Mouse (Mus musculus) fibroblast of lung, adult 2 months (primary cell): ENCODE measurements around the gene Dnali1.

Experiments
- DNase-seq: peaks from one replicate; pipeline ENCODE4 v3.0.0-alpha.2; 2011; ENCODE audit warnings: low read depth

Dnali1 gene

DNA sequence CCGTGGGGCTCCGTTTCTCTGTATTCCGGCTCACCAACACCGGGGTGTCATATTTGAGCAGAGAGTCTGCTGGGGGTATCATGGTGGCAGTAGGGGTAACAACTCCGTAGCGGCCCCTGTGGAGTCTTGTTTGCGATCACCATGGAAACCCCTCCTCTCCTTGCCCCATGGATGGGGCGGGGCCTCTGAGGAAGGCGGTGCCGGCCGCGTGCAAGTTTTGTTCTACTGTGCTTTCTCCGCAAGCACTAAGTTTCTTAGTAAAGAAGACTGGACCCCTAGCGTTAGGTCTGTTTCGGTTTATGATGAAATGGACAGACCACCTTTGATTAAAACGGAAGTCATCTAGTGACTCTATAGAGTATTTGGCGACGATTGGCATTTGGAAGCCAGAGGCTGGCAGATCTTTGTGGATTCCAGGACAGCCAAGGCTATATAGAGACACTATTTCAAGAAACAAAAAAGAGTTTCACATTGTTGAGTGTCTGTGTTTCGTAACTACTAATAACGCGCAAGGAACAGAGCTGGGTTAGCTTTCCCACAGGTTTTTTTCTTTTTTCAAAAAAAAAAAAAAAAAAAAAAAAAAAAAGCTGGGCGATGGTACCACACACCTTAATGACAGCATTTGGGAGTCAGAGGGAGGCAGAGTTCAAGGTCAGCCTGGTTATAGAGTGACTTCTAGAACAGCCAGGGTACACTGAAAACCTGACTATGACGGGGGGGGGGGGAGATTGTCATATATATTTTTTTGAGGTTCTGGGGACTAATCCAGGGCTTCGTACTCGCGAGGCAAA, at the start of gene Dnali1:
Gene Dnali1, minus strand, starts transcription at position 187 of the 791 bp plus-strand sequence.
- DNase-seq: no peak

DNA sequence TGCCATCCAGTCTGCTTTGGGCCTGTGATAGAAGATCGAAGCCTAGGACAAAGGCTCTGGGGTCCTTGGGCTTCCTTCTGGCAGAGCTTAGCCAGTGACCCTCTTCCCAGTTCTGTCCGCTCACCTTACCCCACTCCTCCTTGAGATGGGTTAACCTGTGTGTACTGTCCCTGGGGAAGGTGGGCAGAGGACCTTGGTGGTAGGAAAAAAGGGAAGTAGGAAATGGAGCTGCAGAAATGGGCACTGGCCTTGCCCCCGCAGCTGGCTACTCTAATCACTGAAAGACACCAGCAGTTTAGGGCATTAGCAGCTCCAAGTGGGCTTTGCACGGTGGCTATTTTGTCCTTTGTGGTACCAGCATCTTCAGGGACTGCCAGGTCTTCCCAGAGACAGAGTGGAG, 49.6 kb upstream of the Dnali1 start:
- no peak for DNase-seq

DNA sequence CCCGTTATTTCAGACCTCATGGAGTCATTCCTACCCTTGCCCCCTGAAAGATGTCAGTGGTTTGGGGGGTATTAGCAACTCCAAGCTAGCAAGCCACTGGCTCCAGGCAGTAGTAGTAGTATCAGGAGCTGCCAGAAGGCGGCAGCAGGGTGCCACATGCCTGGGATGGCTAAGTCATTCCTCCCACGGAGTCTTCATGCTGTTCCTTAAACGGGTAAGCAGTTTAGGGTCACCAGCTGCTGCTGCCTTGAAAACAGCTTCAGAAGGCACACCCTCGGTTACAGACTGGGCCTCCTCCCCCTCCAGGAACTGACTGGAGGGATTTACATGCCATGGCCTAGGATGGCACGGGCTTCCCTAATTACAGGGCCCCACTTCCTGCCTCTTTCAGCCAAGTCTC, 49.1 kb upstream of the Dnali1 start:
- peak; percentile 79 for DNase-seq

DNA sequence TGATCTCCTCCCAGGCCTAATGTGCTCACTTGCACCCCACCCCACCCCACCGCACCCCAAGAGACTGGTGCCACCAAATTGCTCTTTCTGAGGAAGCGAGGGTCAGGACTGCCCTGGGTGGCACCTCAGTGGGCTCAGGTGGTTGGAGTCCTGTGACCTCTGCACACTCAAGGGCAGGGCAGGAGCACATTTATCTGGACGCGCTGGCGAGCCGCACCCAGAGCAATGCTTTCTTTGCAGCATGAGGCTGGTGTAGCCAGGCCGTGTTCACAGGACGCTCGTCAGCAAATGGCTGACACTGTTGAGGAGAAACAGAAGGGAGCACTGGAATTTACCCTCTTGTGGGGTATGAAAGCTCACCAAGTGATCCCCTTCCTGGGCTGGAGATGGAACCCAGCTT, 39.9 kb upstream of the Dnali1 start:
- no peak for DNase-seq

DNA sequence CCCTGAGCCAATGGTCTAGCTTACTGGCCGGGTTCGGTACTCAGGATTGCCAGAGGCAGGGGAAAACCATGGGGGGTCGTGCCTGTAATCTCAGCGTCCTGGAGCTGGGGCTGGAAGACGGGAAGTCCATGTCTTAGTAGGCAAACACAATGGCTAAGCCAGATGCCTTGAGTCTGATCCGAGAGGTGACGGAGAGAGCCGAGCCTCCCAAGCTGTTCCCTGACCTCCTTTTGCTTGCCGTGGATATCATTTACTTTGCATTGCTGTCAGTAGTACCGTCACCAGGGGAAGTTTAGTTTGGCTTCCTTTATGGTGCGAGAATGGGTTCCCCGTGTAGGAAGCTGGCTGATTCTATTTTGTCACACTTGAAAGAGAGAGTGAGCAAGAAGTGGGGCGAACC, 35.8 kb upstream of the Dnali1 start:
- no peak for DNase-seq

DNA sequence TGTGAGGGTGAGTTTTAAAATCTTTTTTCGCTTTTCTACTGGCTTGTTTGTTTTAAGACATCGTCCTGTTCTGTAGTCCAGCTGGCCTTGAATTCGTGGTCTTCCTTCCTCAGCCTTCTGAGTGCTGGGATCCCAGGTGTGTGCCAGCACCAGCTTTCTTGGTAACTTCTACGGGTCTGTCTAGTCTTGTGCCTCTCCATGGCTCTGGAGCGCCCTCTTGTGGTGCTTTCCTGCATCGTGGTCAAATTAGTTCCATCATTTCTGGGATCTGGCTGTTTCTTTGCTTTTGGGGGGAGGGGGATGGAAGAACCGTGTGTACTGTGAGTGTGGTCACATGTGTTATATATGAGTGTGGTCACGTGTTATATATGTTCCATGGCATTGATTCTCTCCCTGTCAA, 34.0 kb upstream of the Dnali1 start:
- peak; percentile 57 for DNase-seq

DNA sequence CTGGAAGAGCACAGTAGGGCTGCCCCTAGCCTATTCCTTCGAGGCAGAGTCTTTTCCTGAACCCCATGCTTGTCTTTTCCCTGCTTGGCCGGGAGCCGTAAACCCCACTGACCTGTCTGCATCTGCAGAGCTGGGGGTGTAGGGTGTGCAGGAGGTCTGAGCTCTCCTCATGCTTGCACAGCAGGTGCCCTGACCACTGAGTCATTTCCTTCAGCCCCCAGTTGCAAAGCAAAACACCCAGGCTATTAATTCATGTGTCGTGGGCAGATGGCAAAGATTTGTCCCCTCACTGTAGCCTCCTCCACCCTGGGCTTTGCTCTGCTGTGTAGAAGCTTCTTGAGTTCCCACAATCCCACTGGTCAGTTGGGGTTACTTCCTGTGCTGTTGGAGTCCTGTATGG, 31.9 kb upstream of the Dnali1 start:
- DNase-seq: no peak

DNA sequence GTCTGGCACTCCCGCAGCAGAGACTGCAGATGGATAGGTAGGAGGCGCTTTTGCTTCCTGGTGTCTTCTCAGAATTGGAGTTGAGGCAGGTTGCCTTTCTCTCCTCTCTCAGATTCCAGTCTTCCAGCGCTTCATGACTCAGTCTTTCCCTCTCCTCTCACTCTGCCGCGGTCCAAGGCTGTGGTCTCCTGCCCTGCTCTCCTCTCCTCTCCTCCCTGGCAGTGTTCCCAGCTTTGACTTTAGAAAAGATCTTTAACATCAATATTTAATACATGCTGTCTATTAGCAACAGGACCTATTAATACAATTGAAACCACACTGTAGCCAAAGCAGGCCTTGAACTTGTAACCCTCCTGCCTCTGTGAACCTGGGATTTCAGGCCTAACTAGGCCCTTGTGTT, 30.6 kb upstream of the Dnali1 start:
- no peak for DNase-seq

DNA sequence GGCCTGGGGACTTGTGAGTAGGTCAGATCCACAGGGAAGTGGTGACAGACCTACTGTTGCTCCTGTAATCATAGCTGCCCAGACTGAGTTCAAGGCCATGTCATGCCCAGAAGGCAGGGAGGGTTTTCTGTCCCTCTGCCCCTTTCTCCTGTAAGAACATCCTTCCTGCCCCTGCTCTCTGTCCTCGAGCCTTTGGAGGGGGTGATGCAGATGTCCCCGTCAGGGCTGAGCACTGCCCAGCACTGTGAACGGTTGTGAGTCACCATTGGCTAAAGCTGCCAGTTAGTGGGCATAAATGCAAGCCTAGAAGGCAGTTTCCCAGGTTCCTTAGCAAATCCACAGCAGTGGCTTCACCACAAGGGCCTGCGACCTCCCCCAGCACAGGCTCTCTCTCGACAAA, 27.5 kb upstream of the Dnali1 start:
- DNase-seq: no peak

DNA sequence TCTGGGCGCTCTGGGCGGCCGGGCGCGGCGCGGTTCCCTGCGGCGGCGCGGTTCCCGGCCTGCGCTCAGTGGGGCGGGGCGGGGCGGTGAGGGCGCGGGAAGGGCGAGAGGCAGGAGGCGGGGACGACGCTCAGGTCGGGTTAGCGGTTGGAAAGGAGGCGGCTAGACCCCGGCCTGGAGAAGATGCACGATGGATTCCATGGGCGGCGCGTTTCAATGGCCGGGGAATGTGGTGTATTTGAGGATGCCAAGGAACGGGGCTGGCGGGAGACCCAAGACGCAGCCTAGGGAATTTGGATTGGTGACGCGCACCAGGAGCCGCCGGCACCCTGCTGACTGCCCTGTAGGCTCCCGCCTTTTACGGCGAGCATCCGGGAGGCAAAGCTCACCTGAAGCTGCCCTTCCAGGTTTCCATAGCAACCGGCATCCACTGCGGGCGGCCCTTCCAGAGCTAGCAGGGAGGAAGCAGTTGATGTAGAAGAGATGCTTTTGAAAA, 19.9 kb upstream of the Dnali1 start:
- no peak for DNase-seq

DNA sequence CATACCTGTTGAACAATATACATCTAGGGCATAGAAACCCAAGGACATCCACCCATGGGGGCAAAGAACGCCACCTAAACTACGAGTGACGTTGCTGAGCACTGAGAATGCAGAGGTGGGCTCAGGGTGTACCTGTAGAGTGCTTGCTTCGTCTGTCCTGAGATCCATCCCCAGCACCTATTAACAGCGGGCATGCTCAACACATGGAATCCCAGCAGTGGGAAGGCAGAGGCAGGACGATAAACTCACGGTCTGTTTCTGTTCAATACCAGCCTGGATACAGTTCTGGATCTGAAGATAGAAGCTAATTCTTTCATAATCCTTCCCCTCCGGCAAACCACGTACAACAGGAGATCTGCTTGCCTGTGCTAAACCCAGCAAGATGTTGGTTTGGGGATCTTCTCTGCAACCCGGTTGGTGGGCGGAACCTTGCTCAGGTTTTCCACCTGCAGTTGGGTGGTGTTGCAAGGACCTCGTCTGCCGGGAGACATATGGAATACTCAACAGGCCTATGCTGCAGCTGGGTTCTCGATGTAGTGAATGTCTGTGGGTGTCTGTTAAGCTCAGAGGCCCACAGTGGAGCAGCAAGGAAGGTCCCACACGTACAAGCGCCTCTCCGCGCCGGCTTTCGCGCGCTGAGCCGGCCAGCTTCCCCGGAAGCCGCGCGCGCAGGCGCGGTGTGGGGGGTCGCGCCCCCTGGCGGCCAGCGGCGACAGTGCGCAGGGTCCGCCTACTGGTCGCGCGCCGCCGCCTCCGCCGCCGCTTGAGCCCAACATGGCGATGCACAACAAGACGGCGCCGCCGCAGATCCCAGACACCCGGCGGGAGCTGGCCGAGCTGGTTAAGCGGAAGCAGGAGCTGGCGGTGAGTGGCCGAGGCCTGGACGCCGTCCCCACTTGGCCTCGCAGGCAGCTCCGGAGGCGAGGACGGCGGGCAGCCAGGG, 19.2 kb upstream of the Dnali1 start, which contains the start of gene Meaf6:
Gene Meaf6, plus strand, starts transcription at position 732 of the 943 bp plus-strand sequence.
- peak; percentile 54 for DNase-seq

DNA sequence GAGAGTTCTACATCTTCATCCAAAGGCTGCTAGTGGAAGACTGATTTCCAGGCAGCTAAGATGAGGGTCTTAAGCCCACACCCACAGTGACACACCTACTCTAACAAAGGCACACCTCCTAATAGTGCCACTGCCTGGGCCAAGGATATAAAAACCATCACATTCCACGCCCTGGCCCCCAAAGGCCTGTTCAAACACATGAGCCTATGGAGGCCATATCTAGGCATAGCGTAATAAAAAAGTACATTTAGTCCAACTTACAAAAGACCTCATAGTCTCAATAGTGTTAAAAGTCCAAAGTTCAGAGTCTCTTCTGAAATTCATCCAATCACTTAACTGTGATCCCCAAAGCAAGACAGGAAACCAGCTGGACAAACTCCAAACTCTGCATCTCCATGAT, 13.2 kb upstream of the Dnali1 start:
- no peak for DNase-seq

DNA sequence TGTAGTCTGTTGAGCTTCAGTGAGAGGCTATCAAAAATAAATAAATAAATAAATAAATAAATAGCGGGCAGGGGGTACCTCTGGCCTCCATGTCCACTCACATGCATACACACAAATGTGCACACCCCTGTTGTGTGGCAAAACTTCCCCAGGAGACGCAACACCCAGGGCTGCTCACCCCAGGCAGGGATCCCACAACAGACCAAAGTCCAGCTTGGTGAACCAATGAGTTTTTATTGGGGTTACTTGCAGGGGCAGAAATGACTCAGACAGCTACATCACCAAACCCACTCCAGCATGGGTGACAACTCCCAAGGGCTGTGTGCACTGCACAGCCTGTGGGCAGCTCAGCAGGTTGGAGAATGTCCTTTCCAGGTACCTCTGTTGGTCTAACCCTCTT, 12.2 kb upstream of the Dnali1 start:
- DNase-seq: no peak

DNA sequence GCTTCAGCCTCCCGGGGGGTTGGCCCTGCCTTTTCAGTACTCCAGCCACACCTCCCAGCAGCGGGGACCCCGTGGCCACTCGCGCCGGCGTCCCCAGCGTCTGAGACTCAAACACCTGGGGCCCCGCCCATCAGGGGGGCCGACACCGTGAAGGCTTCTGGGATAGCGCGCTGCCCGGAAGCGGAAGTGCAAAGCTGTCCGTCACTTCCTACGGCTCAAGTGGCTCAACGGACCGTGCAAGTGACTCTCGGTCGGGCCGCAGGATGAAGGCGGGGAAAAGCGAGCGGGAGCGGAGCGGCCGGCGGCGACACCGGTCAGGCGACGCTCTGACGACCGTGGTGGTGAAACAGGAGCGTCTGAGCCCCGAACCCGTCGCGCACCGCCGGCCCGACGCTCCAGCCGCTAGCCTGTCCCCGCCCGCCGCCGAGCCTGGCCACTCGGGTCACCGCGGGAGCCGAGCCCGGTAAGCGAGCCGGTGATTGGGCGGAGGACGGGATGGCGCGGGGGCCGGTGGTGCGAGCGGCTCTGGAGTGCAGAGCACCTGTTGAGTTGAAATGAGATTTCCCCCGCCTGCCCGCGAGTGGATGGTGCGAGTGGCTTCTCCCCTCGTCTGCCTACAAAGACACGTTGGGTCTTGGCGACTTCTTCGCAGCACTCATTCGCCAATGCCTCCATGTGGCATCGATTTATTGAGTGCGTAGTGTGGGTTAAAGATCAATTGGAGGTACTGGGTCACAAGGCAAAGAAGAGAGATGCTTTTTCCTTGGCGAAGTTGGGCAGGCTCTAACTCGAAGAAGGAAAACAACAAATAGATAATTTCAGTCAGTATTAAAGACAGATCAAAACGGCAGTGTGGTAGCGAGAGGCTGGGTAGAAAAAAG, 1.2 kb upstream of the Dnali1 start, which contains the start of gene Snip1:
Gene Snip1, plus strand, starts transcription at position 183 of the 881 bp plus-strand sequence.
- DNase-seq: peak; percentile 69

DNA sequence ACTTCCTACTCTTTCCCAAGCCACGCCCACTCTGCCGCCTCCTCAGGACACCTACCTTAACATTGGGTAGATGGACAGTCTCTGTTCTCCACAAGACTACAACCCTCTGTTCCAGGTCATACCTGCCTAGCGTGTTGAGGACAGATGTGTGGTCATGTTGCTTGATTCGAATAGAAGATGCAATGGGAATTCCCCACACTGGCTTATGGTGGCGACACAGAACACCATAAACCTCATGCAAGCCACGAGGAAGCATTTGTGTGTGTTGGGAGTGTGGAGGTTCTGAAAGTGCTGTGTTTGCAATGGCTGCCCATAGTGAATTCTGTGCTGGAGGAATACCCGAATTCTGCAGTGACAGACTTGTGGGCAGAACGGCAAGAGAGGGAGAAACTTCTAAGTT, 1.7 kb downstream of the Dnali1 start:
- no peak for DNase-seq

DNA sequence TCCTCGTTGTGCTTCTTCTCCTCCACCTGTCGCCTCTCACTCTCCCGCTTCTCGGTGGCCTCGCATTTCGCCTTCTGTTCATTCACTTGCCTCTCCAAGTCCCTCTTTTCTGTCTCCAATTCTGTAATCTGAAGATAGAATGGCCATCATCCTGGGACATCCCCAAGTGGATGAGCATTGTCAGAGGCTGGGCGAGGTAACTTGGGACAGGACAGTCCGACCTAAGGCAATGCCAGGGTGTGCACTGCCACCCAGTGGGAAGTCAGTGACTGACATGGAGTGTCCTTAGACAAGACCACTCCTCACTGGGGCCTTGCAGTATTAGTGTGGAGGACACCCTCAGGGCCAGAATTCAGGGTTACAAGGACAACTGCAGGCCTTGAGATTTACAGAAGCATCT, 6.5 kb downstream of the Dnali1 start:
- no peak for DNase-seq

DNA sequence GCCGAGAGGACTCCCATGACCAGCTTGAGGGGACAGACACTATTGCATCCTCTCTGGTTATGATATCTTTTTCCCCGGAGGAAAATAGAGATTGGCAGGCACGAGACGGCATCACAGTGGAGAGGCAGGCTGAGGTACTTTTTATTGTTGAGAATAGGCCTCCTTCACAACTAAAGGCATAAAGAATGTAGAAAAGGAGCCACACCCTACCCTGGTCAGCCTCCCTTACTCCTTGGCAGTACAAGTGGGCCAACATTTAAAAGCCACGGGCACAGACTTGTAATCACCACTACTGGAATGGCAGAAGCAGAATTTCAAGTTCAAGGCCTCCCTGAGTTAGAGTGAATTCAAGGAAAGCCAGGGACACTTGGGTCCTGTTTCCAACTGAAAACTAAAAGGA, 7.5 kb downstream of the Dnali1 start:
- no peak for DNase-seq

DNA sequence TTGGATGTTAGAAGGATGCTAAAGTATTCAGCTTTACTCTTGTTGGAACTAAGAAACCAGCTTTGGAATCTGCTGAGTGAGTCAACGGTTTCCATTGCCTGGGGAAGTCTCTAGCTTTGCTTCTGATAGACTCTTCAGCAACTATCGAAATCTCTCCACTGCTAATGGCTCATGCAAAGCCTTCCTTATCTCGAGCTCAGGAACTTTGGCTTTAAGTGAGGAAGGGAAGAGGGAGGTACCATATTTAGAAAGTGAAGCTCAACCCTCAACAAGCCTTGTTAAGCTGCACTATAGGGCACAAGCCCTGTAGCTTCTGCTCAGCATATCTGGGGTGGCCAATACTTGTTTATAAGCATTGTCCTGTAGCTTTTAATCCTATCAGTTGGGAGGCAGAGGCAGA, 8.2 kb downstream of the Dnali1 start:
- no peak for DNase-seq

DNA sequence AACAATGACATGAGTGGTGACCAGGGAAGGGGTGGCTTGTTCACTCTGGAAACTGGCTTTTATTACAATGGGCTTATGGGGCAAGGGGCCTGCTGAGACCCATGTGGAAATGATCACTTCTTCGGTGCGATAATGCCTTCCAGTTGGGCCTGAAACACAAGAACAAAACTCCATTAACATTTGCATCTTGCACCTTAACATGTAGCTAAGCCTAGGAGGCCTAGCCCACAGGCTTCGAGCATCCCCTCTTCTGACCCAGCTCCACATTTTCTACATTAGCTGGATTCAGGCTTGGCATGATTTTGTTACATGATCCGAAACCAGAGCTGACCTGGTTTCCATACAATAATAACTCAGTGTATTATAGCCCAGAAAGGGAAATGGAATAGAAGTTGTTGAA, 9.0 kb downstream of the Dnali1 start:
- DNase-seq: no peak

DNA sequence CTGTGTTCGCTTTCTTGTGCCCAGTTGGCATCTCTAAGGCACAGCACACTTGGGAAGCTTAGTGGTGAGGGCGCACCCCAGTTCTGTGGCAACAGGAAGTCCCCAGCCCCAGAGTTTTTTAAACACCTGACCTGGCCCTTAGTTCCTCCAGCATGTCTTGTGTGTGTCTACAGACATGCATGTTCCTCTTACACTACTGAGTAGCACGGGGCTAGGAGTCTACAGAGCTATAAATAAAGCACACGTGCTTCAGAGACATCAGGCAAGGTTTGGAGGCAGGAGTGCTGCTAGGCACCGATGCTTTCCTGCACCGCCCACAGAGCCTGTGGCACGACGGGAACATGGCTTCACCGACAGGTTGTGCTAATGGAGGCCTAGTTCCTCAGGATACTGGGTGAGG, 10.1 kb downstream of the Dnali1 start:
- DNase-seq: no peak

DNA sequence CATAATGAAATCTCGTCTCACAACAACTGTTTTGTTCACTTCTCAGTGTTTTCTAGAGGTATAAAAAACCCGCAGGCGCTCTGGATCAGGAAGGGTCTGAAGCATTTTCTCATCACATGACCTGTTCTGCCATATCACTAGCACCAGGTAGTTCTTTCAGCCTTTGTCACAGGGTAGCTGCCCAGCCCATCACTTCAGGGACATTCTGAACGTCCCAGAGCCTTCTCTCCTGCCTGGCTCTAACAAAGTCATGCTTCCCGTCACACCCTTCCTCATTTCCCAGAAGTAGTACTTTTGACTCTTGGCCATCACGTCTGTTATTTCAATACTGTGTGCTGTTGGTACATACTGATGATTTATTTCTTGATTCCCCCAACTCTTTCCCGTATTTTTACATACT, 21.0 kb downstream of the Dnali1 start:
- DNase-seq: no peak

DNA sequence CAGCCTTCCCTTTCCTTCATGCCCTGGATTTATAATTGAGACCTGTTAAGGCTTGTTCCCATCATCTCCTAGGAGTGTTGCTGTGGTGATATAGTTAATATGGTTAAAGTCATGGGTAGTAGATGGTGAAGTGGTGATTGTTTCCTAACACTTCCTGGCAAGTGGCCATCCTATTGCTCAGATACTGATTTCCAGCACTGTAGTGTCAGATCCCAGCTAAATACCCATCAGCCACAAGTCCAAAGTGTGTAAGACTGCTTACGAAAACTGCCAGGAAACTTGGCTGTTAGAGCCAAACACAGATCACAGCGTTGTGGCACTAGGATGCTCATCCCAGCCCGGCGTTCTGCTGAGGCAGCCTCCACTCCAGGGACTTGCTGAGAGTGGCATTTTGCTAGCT, 31.2 kb downstream of the Dnali1 start:
- peak; percentile 60 for DNase-seq
